Mouse (Mus musculus): Measurements from ENCODE around the gene Fam43a. TPM values are rescaled to one million over a fixed set of nuclear protein-coding genes. Genes with fewer than 3 reads are reported as not detected.

The Fam43a gene
- polyA plus RNA-seq, 1 experiment from 2014 or later, result 18.5 TPM

DNA sequence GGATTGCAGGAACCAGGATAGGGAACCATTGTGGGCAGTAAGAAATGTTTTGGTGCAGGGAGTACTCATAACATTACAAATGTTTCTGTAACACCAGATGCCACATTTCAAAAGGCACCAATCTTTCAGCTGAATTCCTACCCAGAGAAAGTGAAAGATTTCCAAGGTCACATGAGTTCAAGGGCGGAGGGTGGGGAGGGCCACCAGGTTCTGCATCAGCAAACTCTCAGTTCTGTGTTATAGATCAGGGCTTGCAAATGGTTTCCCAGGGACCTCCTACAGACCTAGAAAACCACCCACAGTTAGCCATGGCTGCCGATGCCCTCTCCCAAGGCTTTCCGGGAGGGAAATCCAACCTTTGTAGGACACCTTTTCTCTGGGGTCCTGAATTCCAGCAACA, 8.3 kb downstream of the Fam43a start:
- no peaks in the 10 kb centered on the region for H3K9me3 ChIP-seq (replicated peaks; ENCODE audit: low read length)
- no peaks in the 10 kb centered on the region; the same call in 1 of the 2 replicates for H3K4me1 ChIP-seq (replicated peaks; ENCODE audit: insufficient read depth, low read length)
- H3K27me3 ChIP-seq (ENCODE audit: insufficient read depth, low read length), result no peaks in the 10 kb centered on the region
- WGBS, result 64% methylated on average over 3 of the region's 3 CpGs
- no peak for ATAC-seq (replicated peaks; ENCODE audit: low FRiP score, low read depth)
- H3K9ac ChIP-seq (ENCODE audit: low read depth, low read length), result no peak overlapping the region
- no peak overlapping the region for H3K4me3 ChIP-seq (replicated peaks; ENCODE audit: low read depth, low read length)
- no peak overlapping the region for H3K4me2 ChIP-seq (ENCODE audit: low read length)
- H3K27ac ChIP-seq, result no peak overlapping the region
- H3K36me3 ChIP-seq (ENCODE audit: insufficient read depth, low read length), result no peaks in the 10 kb centered on the region
- no peak for DNase-seq (ENCODE audit: low spot score)
- no peak for TF ChIP-seq CTCF (IDR thresholded peaks at IDR 0.05; ENCODE audit: low read depth)

DNA sequence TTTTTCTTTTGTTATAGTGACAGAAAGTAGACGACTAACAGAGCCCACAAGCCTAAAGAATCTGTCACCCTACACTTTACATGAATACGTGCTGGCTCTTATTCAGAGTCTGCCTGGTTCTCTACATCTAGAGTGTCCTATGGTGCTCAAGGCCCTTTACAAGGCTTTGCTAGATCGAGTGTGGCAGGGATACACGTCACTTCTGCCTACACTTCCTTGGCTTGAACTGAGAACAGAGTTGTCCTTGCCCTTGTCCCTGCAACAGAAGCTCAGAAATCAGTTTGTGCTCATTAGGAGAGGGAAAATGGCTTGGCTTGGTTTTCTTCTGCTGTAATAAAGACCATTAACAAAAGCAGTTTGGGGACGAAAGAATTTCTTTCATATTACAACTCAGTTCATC, 11.8 kb downstream of the Fam43a start:
- ATAC-seq (replicated peaks; ENCODE audit: low FRiP score, low read depth) (no peak), DNase-seq (ENCODE audit: low spot score) (no peak)
- Histone ChIP-seq H3K36me3 (ENCODE audit: insufficient read depth, low read length) (no peaks in the 10 kb centered on the region), H3K4me3 (replicated peaks; ENCODE audit: low read depth, low read length) (no peak overlapping the region), H3K9me3 (replicated peaks; ENCODE audit: low read length) (no peaks in the 10 kb centered on the region), H3K27ac (no peak overlapping the region), H3K27me3 (ENCODE audit: insufficient read depth, low read length) (no peaks in the 10 kb centered on the region), H3K9ac (ENCODE audit: low read depth, low read length) (no peak overlapping the region), H3K4me1 (replicated peaks; ENCODE audit: insufficient read depth, low read length) (no peaks in the 10 kb centered on the region), H3K4me2 (ENCODE audit: low read length) (no peak overlapping the region)
- TF ChIP-seq CTCF (IDR thresholded peaks at IDR 0.05; ENCODE audit: low read depth), result no peak
- WGBS, result 77% methylated on average over 5 of the region's 5 CpGs

DNA sequence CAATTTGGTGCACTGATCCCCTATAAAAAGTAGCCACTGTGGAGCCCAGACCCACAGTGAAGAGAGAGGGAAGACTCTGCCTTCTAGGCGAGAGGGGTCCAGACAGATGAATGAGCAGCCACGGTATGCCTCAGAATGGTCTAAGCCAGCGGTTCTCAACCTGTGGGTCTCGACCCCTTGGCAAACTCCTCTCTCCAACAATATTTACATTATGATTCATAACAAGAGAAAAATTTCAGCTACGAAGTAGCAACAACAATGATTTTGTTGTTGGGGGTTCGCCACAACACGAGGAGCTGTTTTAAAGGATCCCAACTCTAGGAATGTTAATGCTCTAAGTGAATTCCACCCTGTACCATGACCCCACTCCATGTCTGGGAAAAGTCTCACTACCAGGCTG, 13.6 kb downstream of the Fam43a start:
- ATAC-seq (replicated peaks; ENCODE audit: low FRiP score, low read depth), result no peak
- Histone ChIP-seq H3K4me1 (replicated peaks; ENCODE audit: insufficient read depth, low read length) (no peaks in the 10 kb centered on the region), H3K9me3 (replicated peaks; ENCODE audit: low read length) (no peaks in the 10 kb centered on the region), H3K4me2 (ENCODE audit: low read length) (no peak overlapping the region), H3K9ac (ENCODE audit: low read depth, low read length) (no peak overlapping the region), H3K27me3 (ENCODE audit: insufficient read depth, low read length) (no peaks in the 10 kb centered on the region), H3K27ac (no peak overlapping the region), H3K4me3 (replicated peaks; ENCODE audit: low read depth, low read length) (no peak overlapping the region), H3K36me3 (ENCODE audit: insufficient read depth, low read length) (no peaks in the 10 kb centered on the region)
- no peak for DNase-seq (ENCODE audit: low spot score)
- no peak for TF ChIP-seq CTCF (IDR thresholded peaks at IDR 0.05; ENCODE audit: low read depth)
- WGBS, result 75% methylated on average over 7 of the region's 7 CpGs

DNA sequence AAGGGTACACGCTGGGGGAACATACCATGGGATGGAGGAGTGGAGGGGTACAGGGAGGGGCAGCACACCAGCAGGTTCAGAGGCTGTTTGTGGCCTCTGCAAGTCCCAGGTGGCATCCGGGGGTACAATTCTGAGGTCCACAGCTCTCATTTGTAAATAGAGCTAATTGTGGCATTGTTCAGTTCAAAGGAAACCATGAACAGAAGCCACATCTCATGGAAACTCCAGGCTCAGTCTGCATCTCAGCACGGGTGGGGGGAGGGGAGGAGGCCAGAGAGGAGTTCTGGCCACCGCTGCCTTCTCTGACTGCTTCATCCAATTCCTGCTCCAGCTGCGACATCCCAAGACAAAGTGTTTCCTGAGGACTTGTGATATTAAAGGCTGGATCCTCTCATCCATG, 14.6 kb downstream of the Fam43a start:
- Histone ChIP-seq H3K4me3 (replicated peaks; ENCODE audit: low read depth, low read length) (no peak overlapping the region), H3K4me2 (ENCODE audit: low read length) (no peak overlapping the region), H3K27ac (no peak overlapping the region), H3K9ac (ENCODE audit: low read depth, low read length) (no peak overlapping the region), H3K9me3 (replicated peaks; ENCODE audit: low read length) (no peaks in the 10 kb centered on the region), H3K4me1 (replicated peaks; ENCODE audit: insufficient read depth, low read length) (no peaks in the 10 kb centered on the region), H3K27me3 (ENCODE audit: insufficient read depth, low read length) (no peaks in the 10 kb centered on the region), H3K36me3 (ENCODE audit: insufficient read depth, low read length) (no peaks in the 10 kb centered on the region)
- WGBS, result 23% methylated on average over 5 of the region's 5 CpGs
- ATAC-seq (replicated peaks; ENCODE audit: low FRiP score, low read depth) (no peak), DNase-seq (ENCODE audit: low spot score) (no peak)
- no peak for TF ChIP-seq CTCF (IDR thresholded peaks at IDR 0.05; ENCODE audit: low read depth)

DNA sequence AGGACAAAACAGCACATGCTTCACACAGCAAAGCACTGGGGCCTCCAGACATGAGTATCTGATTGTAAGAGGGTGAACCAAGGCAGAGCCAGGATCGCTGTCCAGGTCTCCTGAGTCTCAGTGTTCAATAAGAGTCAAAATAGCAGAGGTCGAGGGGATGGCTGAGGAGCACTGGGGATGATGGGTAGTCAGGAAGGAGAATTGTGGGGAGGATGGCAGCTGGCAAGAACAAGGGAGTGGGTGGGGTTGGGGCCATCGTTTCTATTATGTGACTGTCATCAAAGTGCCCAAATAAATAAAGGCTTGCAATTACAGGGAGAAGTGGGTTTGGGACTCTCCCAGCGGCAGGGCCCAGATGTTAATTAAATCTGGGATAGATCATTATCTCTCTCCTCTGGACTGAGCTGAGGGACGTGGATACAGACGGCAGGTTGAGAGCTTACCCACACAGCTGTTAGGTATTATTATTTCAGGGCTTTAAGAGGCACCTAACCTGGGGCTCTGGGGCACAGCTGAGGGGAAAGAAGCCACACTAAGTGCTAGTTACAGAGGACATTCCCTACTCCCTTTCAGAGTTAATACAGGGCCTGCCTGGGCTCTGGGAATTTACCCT, 15.3 kb downstream of the Fam43a start:
- DNase-seq (ENCODE audit: low spot score) (no peak), ATAC-seq (replicated peaks; ENCODE audit: low FRiP score, low read depth) (no peak)
- no peak overlapping the region for H3K27ac ChIP-seq
- H3K9ac ChIP-seq (ENCODE audit: low read depth, low read length), result no peak overlapping the region
- no peaks in the 10 kb centered on the region for H3K9me3 ChIP-seq (replicated peaks; ENCODE audit: low read length)
- no peaks in the 10 kb centered on the region for H3K36me3 ChIP-seq (ENCODE audit: insufficient read depth, low read length)
- 18% methylated on average over 6 of the region's 6 CpGs for WGBS
- no peaks in the 10 kb centered on the region for H3K4me1 ChIP-seq (replicated peaks; ENCODE audit: insufficient read depth, low read length)
- H3K4me2 ChIP-seq (ENCODE audit: low read length), result no peak overlapping the region
- H3K27me3 ChIP-seq (ENCODE audit: insufficient read depth, low read length), result no peaks in the 10 kb centered on the region
- H3K4me3 ChIP-seq (replicated peaks; ENCODE audit: low read depth, low read length), result no peak overlapping the region
- TF ChIP-seq CTCF (IDR thresholded peaks at IDR 0.05; ENCODE audit: low read depth), result no peak

DNA sequence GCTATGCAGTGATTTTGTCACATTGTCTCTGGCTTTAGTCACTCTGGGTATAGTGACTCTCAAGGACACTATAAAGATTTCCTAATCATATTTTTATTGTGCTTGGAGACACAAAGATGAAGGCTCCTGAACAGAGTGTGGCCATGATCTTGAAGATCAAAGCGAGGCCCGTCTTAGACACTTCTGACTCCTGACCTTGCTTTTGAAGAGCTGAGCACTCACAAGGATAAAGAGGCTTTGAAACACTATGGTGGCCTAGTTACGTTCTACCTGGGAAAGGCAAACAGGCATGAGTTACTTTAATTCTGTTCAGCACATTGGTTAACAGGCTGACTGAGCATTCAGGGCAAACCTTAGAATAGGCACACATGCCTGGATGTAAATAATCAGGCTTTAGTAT, 16.8 kb downstream of the Fam43a start:
- Histone ChIP-seq H3K9ac (ENCODE audit: low read depth, low read length) (no peak overlapping the region), H3K4me2 (ENCODE audit: low read length) (no peak overlapping the region), H3K9me3 (replicated peaks; ENCODE audit: low read length) (no peaks in the 10 kb centered on the region), H3K27me3 (ENCODE audit: insufficient read depth, low read length) (no peaks in the 10 kb centered on the region), H3K36me3 (ENCODE audit: insufficient read depth, low read length) (no peaks in the 10 kb centered on the region), H3K27ac (no peak overlapping the region), H3K4me3 (replicated peaks; ENCODE audit: low read depth, low read length) (no peak overlapping the region), H3K4me1 (replicated peaks; ENCODE audit: insufficient read depth, low read length) (no peaks in the 10 kb centered on the region)
- WGBS, result 78% methylated on average over 3 of the region's 3 CpGs
- TF ChIP-seq CTCF (IDR thresholded peaks at IDR 0.05; ENCODE audit: low read depth), result no peak
- ATAC-seq (replicated peaks; ENCODE audit: low FRiP score, low read depth), result no peak
- DNase-seq (ENCODE audit: low spot score), result no peak

DNA sequence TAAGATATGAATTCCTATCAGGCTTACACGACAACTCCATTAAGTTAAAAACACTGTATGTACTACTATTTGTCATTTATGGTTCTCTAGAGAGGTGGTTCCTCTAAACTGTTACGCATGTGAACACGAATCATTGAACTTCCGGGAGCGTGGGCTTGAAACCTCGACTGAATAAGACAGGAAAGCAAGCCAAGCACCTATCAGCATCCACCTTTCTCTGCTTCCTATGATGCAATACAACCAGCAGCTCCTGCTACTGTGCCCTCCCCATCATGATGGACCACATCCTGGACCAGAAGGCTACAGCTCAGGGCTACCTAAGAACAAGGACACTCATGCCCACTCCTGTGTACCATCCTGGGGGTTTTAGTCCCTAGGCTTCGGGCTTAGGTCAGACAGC, 24.1 kb downstream of the Fam43a start:
- H3K27ac ChIP-seq, result no peak overlapping the region
- no peak for TF ChIP-seq CTCF (IDR thresholded peaks at IDR 0.05; ENCODE audit: low read depth)
- WGBS, result 74% methylated on average over 7 of the region's 7 CpGs
- no peaks in the 10 kb centered on the region for H3K36me3 ChIP-seq (ENCODE audit: insufficient read depth, low read length)
- H3K9me3 ChIP-seq (replicated peaks; ENCODE audit: low read length), result no peaks in the 10 kb centered on the region
- H3K9ac ChIP-seq (ENCODE audit: low read depth, low read length), result no peak overlapping the region
- no peaks in the 10 kb centered on the region for H3K4me1 ChIP-seq (replicated peaks; ENCODE audit: insufficient read depth, low read length)
- H3K4me3 ChIP-seq (replicated peaks; ENCODE audit: low read depth, low read length), result no peak overlapping the region
- DNase-seq (ENCODE audit: low spot score) (no peak), ATAC-seq (replicated peaks; ENCODE audit: low FRiP score, low read depth) (no peak)
- H3K27me3 ChIP-seq (ENCODE audit: insufficient read depth, low read length), result no peaks in the 10 kb centered on the region
- H3K4me2 ChIP-seq (ENCODE audit: low read length), result no peak overlapping the region

All from kidney, postnatal 0 days (tissue).